Mouse (Mus musculus): ENCODE data around the gene Tex26. TPM values are rescaled to one million over a fixed set of nuclear protein-coding genes. Genes with fewer than 3 reads are reported as not detected.

Tex26 gene
- total RNA-seq, 2 experiments from 2014 or later: not detected

GRCm38 (mm10) chr5:149430943-149431342 lies 8.5 kb upstream of the Tex26 start:
- ATAC-seq (ENCODE audit: poor library complexity, severe bottlenecking): no peak

GRCm38 (mm10) chr5:149433618-149434017 lies 5.8 kb upstream of the Tex26 start:
- no peak for ATAC-seq (ENCODE audit: poor library complexity, severe bottlenecking)

- ATAC-seq (ENCODE audit: poor library complexity, severe bottlenecking): no peak
Measured at GRCm38 (mm10) chr5:149434141-149434690, 5.2 kb upstream of the Tex26 start.

GRCm38 (mm10) chr5:149436541-149436940 lies 2.9 kb upstream of the Tex26 start:
- no peak for ATAC-seq (ENCODE audit: poor library complexity, severe bottlenecking)

GRCm38 (mm10) chr5:149437150-149437549 lies 2.3 kb upstream of the Tex26 start:
- ATAC-seq (ENCODE audit: poor library complexity, severe bottlenecking): no peak

- no peak for ATAC-seq (ENCODE audit: poor library complexity, severe bottlenecking)
Measured at GRCm38 (mm10) chr5:149440180-149440573, 717 bp downstream of the Tex26 start.

GRCm38 (mm10) chr5:149441646-149442276 lies 2.3 kb downstream of the Tex26 start:
- ATAC-seq (ENCODE audit: poor library complexity, severe bottlenecking): no peak

- no peak for ATAC-seq (ENCODE audit: poor library complexity, severe bottlenecking)
Measured at GRCm38 (mm10) chr5:149442277-149442660, 2.8 kb downstream of the Tex26 start.

GRCm38 (mm10) chr5:149444451-149444850 lies 5.0 kb downstream of the Tex26 start:
- no peak for ATAC-seq (ENCODE audit: poor library complexity, severe bottlenecking)

GRCm38 (mm10) chr5:149446495-149446894 lies 7.0 kb downstream of the Tex26 start:
- peak; percentile 70 for ATAC-seq (ENCODE audit: poor library complexity, severe bottlenecking)

- no peak for ATAC-seq (ENCODE audit: poor library complexity, severe bottlenecking)
Measured at GRCm38 (mm10) chr5:149447733-149448132, 8.3 kb downstream of the Tex26 start.

- ATAC-seq (ENCODE audit: poor library complexity, severe bottlenecking): no peak
Measured at GRCm38 (mm10) chr5:149449406-149449805, 9.9 kb downstream of the Tex26 start.

GRCm38 (mm10) chr5:149451209-149451681 lies 11.8 kb downstream of the Tex26 start:
- ATAC-seq (ENCODE audit: poor library complexity, severe bottlenecking): no peak

- peak; percentile 67 for ATAC-seq (ENCODE audit: poor library complexity, severe bottlenecking)
Measured at GRCm38 (mm10) chr5:149454281-149454680, 14.8 kb downstream of the Tex26 start.

- no peak for ATAC-seq (ENCODE audit: poor library complexity, severe bottlenecking)
Measured at GRCm38 (mm10) chr5:149456544-149456943, 17.1 kb downstream of the Tex26 start.

GRCm38 (mm10) chr5:149462071-149462470 lies 22.6 kb downstream of the Tex26 start:
- ATAC-seq (ENCODE audit: poor library complexity, severe bottlenecking): no peak

GRCm38 (mm10) chr5:149465305-149465704 lies 25.8 kb downstream of the Tex26 start:
- ATAC-seq (ENCODE audit: poor library complexity, severe bottlenecking): no peak

- ATAC-seq (ENCODE audit: poor library complexity, severe bottlenecking): no peak
Measured at GRCm38 (mm10) chr5:149474142-149474541, 34.7 kb downstream of the Tex26 start.

- ATAC-seq (ENCODE audit: poor library complexity, severe bottlenecking): no peak
Measured at GRCm38 (mm10) chr5:149474701-149475468, 35.4 kb downstream of the Tex26 start.

- ATAC-seq (ENCODE audit: poor library complexity, severe bottlenecking): no peak
Measured at GRCm38 (mm10) chr5:149481920-149482319, 42.5 kb downstream of the Tex26 start.

- no peak for ATAC-seq (ENCODE audit: poor library complexity, severe bottlenecking)
Measured at GRCm38 (mm10) chr5:149483321-149484052, 44.0 kb downstream of the Tex26 start.

Measured in megakaryocyte, adult 5-6 weeks (primary cell).